Mouse (Mus musculus) testis, adult 2 months (tissue): Measurements from ENCODE around the gene Slc29a3.

Experiments
- CTCF ChIP-seq: fragments of 200-500 bp; IDR thresholded peaks from 2 replicates; pipeline ENCODE4 v1.5.1; 2012; ENCODE audit warnings: low read depth, mild to moderate bottlenecking, inconsistent platforms, low read length, moderate library complexity; ENCODE audit not compliant: control insufficient read depth, insufficient read depth, insufficient replicate concordance
- POLR2A ChIP-seq: fragments of 200-500 bp; IDR thresholded peaks from 2 replicates; pipeline ENCODE4 v1.6.1; 2012; ENCODE audit warnings: low read depth, mild to moderate bottlenecking, inconsistent platforms, low read length, moderate library complexity; ENCODE audit not compliant: control insufficient read depth

DNA sequence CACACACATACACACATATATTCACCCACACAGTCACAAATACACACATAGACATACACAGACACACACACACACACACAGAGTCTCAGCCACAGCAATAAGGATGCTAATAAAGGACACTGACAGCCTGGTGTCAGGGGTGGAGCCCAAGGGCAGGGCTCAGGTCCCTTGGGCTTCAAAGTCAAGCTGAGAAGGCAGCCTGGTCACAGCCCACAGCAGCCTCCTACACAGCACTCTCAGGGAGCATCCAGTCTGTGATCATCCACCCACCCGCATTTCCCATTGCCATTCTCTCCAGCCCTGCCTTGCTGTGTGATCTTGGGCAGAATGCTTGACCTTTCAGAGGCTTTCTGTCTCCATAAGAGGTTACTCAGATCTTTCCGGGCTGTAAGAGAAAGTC lies 6.1 kb downstream of the Slc29a3 start:
- no peak for TF ChIP-seq CTCF
- no peak for TF ChIP-seq POLR2A
